Mouse (Mus musculus) heart, adult 11 months (tissue): ENCODE results near the gene Vrk1.

Source experiments
- DNase-seq: peaks from one replicate; pipeline ENCODE4 v3.0.0; 2022

The Vrk1 gene

GRCm38 (mm10) chr12:106010065-106010915, at the start of gene Vrk1:
Vrk1 (plus strand) TSS chr12:106010228.
- DNase-seq: peak; percentile 100

GRCm38 (mm10) chr12:105960592-105961330, 49.3 kb upstream of the Vrk1 start:
- no peak for DNase-seq

GRCm38 (mm10) chr12:105961667-105962066, 48.4 kb upstream of the Vrk1 start:
- DNase-seq: no peak

- peak; percentile 98 for DNase-seq
These were observed 47.7 kb upstream of the Vrk1 start for GRCm38 (mm10) chr12:105962103-105963011.

GRCm38 (mm10) chr12:105963012-105963572, 46.9 kb upstream of the Vrk1 start:
- peak; percentile 93 for DNase-seq

- DNase-seq: no peak
These were observed 43.0 kb upstream of the Vrk1 start for GRCm38 (mm10) chr12:105966887-105967637.

- DNase-seq: no peak
These were observed 42.2 kb upstream of the Vrk1 start for GRCm38 (mm10) chr12:105967806-105968205.

GRCm38 (mm10) chr12:105971182-105971581, 38.8 kb upstream of the Vrk1 start:
- peak; percentile 95 for DNase-seq

GRCm38 (mm10) chr12:105972673-105973072, 37.4 kb upstream of the Vrk1 start:
- no peak for DNase-seq

GRCm38 (mm10) chr12:105973691-105974090, 36.3 kb upstream of the Vrk1 start:
- no peak for DNase-seq

- DNase-seq: no peak
These were observed 35.9 kb upstream of the Vrk1 start for GRCm38 (mm10) chr12:105974107-105974506.

GRCm38 (mm10) chr12:105981121-105981973, 28.7 kb upstream of the Vrk1 start:
- peak; percentile 96 for DNase-seq

GRCm38 (mm10) chr12:105981974-105982305, 28.1 kb upstream of the Vrk1 start:
- DNase-seq: no peak

GRCm38 (mm10) chr12:105982598-105982997, 27.4 kb upstream of the Vrk1 start:
- DNase-seq: no peak

- DNase-seq: no peak
These were observed 26.5 kb upstream of the Vrk1 start for GRCm38 (mm10) chr12:105983499-105983898.

GRCm38 (mm10) chr12:105988434-105988833, 21.6 kb upstream of the Vrk1 start:
- no peak for DNase-seq

GRCm38 (mm10) chr12:105992756-105993155, 17.3 kb upstream of the Vrk1 start:
- DNase-seq: no peak

GRCm38 (mm10) chr12:105993356-105993755, 16.7 kb upstream of the Vrk1 start:
- DNase-seq: no peak

- no peak for DNase-seq
These were observed 14.1 kb upstream of the Vrk1 start for GRCm38 (mm10) chr12:105995940-105996339.

GRCm38 (mm10) chr12:105997028-105997786, 12.8 kb upstream of the Vrk1 start:
- DNase-seq: no peak
